Mouse (Mus musculus): ENCODE measurements at regions not wholly inside any gene's neighbourhood (a gene's known extent, or its start where the extent isn't known, plus 50 kb on each side); places are given as distances from the start of the nearest gene placed in this dataset.
"Not testable (repeated sequence)": the region's sequence is repeated elsewhere in the genome, so short reads cannot be mapped to it uniquely, and the experiment has no call there.

DNA sequence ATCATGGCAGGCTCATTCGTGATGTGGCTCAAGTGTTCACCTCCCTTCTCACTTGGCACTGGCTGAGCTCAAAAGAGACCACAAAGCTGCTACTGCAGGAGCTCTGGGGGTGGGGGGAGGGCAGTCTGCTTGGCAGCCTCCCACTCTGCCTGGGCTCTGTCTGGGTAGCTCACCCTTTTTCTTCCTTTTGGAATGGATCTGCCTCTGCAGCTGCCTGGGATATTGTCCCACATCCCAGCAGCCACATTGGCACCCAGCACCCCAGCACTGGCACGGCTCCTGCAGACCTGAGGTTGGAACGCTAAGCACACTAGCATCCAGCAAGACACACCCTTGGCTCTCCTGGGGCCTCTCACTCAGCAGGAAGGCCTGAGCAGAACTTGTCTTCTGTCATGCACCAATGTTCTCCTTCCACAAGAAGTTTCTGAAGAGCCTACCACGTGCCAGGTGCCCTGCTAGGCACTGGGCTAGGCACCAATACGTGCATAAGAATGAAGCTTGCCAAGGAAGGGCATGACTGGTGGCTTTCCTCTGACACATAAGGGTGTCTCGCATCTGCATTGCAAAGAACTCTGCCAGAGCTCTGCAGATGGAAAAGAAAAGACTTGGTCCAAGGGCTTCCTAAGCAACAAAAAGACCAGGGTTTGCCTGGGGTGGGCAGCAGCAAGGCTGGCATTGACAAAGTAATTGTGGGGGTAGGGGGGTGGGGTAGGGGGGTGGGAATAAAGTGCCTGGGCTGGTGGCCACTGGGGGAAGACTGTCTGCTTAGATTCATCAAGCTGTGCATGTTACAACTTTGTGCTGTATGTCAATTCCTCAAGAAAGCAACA lies 112.1 kb upstream of the Sipa1l1 start:
- not testable (repeated sequence) for H3K27ac ChIP-seq; H3K36me3 ChIP-seq (replicated peaks); H3K27me3 ChIP-seq (ENCODE audit: poor library complexity, severe bottlenecking); H3K9me3 ChIP-seq; H3K4me3 ChIP-seq; H3K4me1 ChIP-seq; DNase-seq (ENCODE audit: extremely low spot score, low spot score)
- no CpG with 5 or more reads among the region's 6 CpGs for WGBS

- Histone ChIP-seq H3K27me3 (ENCODE audit: poor library complexity, severe bottlenecking) (no peaks in the 10 kb centered on the region), H3K4me1 (no peaks in the 10 kb centered on the region), H3K9me3 (no peaks in the 10 kb centered on the region), H3K36me3 (replicated peaks) (no peaks in the 10 kb centered on the region), H3K27ac (no peak overlapping the region), H3K4me3 (no peak overlapping the region)
- no peak for DNase-seq (ENCODE audit: extremely low spot score, low spot score)
- WGBS, result 93% methylated on average over 4 of the region's 4 CpGs
Observed at GRCm38 (mm10) chr12:82064986-82065385, 104.1 kb upstream of the Sipa1l1 start.

DNA sequence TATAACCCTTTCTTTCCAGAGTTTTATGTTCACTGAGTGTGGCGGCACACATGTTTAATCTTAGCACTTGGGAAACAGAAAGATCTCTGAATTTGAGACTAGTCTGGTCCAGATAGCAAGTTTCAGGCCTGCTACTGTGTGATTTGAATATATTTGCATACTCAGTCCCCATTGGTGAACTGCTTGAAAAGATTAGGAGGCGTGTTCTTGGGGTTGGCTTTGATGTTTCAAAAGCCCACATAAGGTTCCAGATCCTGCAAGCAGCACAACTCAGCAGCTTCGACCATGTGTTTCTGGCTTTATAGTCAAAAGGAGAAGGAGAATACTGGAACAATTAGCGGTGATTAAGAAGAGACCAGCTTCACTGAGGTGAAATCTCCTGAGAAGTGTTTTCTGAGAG lies 102.3 kb upstream of the Sipa1l1 start:
- no peaks in the 10 kb centered on the region for H3K36me3 ChIP-seq (replicated peaks)
- no peaks in the 10 kb centered on the region for H3K9me3 ChIP-seq
- H3K27me3 ChIP-seq (ENCODE audit: poor library complexity, severe bottlenecking), result no peaks in the 10 kb centered on the region
- H3K4me3 ChIP-seq, result no peak overlapping the region
- no peak for DNase-seq (ENCODE audit: extremely low spot score, low spot score)
- no peak overlapping the region for H3K27ac ChIP-seq
- WGBS, result 53% methylated on average over 4 of the region's 4 CpGs
- H3K4me1 ChIP-seq, result no peaks in the 10 kb centered on the region

DNA sequence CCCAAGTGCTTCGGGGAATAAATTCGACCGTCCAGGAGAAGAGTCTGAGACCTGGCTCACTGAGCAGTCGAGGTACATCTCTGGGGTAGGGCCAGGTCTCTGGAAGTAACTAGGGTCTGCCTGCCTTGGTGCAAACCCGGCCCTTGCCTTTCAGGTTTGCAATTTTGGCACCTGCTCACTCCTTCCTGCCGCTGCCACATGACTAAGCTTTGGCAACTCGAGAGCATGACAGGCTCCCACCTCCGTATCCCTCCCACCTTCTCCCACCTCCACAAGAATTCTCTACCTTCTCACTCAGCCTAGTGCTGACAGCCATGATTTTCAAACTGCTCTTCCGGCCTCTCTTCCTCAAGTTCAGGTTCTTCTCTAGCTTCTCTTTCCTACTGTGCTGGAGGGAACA lies 99.5 kb upstream of the Sipa1l1 start:
- H3K27me3 ChIP-seq (ENCODE audit: poor library complexity, severe bottlenecking), result no peaks in the 10 kb centered on the region
- no peaks in the 10 kb centered on the region for H3K9me3 ChIP-seq
- H3K36me3 ChIP-seq (replicated peaks), result no peaks in the 10 kb centered on the region
- no peak overlapping the region for H3K27ac ChIP-seq
- WGBS, result 92% methylated on average over 9 of the region's 9 CpGs
- H3K4me1 ChIP-seq, result peaks cover 5% of the 10 kb centered on the region
- H3K4me3 ChIP-seq, result no peak overlapping the region
- no peak for DNase-seq (ENCODE audit: extremely low spot score, low spot score)

GRCm38 (mm10) chr12:82072810-82073465 lies 96.2 kb upstream of the Sipa1l1 start:
- Histone ChIP-seq H3K27me3 (ENCODE audit: poor library complexity, severe bottlenecking) (no peaks in the 10 kb centered on the region), H3K9me3 (no peaks in the 10 kb centered on the region), H3K4me1 (peaks cover 15% of the 10 kb centered on the region), H3K4me3 (no peak overlapping the region), H3K36me3 (replicated peaks) (no peaks in the 10 kb centered on the region), H3K27ac (0 out of 2 replicates have a peak overlapping the region, but pooled peaks have one; percentile 21)
- 82% methylated on average over 13 of the region's 13 CpGs for WGBS
- no peak for DNase-seq (ENCODE audit: extremely low spot score, low spot score)

GRCm38 (mm10) chr12:82075479-82076221 lies 93.5 kb upstream of the Sipa1l1 start:
- Histone ChIP-seq H3K36me3 (replicated peaks) (no peaks in the 10 kb centered on the region), H3K9me3 (no peaks in the 10 kb centered on the region), H3K4me3 (no peak overlapping the region), H3K4me1 (peaks cover 15% of the 10 kb centered on the region), H3K27me3 (ENCODE audit: poor library complexity, severe bottlenecking) (no peaks in the 10 kb centered on the region), H3K27ac (peak overlapping the region; percentile 74)
- WGBS, result 59% methylated on average over 13 of the region's 13 CpGs
- no peak for DNase-seq (ENCODE audit: extremely low spot score, low spot score)

GRCm38 (mm10) chr12:82076766-82077165 lies 92.4 kb upstream of the Sipa1l1 start:
- Histone ChIP-seq H3K27me3 (ENCODE audit: poor library complexity, severe bottlenecking) (no peaks in the 10 kb centered on the region), H3K9me3 (no peaks in the 10 kb centered on the region; the same call in 1 of the 2 replicates), H3K36me3 (replicated peaks) (no peaks in the 10 kb centered on the region), H3K4me1 (peaks cover 15% of the 10 kb centered on the region), H3K4me3 (no peak overlapping the region), H3K27ac (no peak overlapping the region)
- DNase-seq (ENCODE audit: extremely low spot score, low spot score), result no peak
- 83% methylated on average over 8 of the region's 8 CpGs for WGBS

DNA sequence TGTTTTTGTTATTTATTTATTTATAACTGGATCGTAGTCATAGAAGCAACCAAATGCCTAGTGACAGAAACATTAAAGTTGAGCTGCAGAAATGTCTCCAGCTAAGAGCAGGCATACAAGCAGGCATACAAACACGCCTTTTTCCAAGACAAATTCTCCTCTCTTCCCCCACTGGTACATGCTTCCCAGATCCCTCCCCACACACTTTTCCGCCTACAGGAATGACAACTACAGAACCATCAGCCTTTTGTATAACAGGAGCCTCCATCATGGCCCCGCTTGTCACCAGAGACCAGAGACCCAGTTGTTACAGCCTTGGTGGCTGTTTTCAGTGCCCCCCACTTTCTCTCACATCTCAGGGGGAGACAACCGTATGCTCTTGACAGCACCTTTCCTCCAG lies 91.2 kb upstream of the Sipa1l1 start:
- DNase-seq (ENCODE audit: extremely low spot score, low spot score), result no peak
- Histone ChIP-seq H3K4me1 (peaks cover 11% of the 10 kb centered on the region), H3K4me3 (no peak overlapping the region), H3K36me3 (replicated peaks) (no peaks in the 10 kb centered on the region), H3K27ac (no peak overlapping the region), H3K9me3 (no peaks in the 10 kb centered on the region; the same call in 1 of the 2 replicates), H3K27me3 (ENCODE audit: poor library complexity, severe bottlenecking) (no peaks in the 10 kb centered on the region)
- 92% methylated on average over 5 of the region's 5 CpGs for WGBS

- no peak for DNase-seq (ENCODE audit: extremely low spot score, low spot score)
- no peak overlapping the region for H3K27ac ChIP-seq
- H3K36me3 ChIP-seq (replicated peaks), result no peaks in the 10 kb centered on the region
- peaks cover 10% of the 10 kb centered on the region for H3K4me1 ChIP-seq
- H3K4me3 ChIP-seq, result no peak overlapping the region
- H3K9me3 ChIP-seq, result no peaks in the 10 kb centered on the region; the same call in 1 of the 2 replicates
- H3K27me3 ChIP-seq (ENCODE audit: poor library complexity, severe bottlenecking), result no peaks in the 10 kb centered on the region
Observed at GRCm38 (mm10) chr12:82078740-82079139, 90.4 kb upstream of the Sipa1l1 start.

GRCm38 (mm10) chr12:82080196-82080880 lies 88.8 kb upstream of the Sipa1l1 start:
- H3K9me3 ChIP-seq, result no peaks in the 10 kb centered on the region; the same call in 1 of the 2 replicates
- H3K4me3 ChIP-seq, result no peak overlapping the region
- DNase-seq (ENCODE audit: extremely low spot score, low spot score), result no peak
- WGBS, result 80% methylated on average over 6 of the region's 6 CpGs
- H3K36me3 ChIP-seq (replicated peaks), result no peaks in the 10 kb centered on the region
- no peak overlapping the region for H3K27ac ChIP-seq
- peaks cover 10% of the 10 kb centered on the region for H3K4me1 ChIP-seq
- H3K27me3 ChIP-seq (ENCODE audit: poor library complexity, severe bottlenecking), result no peaks in the 10 kb centered on the region

DNA sequence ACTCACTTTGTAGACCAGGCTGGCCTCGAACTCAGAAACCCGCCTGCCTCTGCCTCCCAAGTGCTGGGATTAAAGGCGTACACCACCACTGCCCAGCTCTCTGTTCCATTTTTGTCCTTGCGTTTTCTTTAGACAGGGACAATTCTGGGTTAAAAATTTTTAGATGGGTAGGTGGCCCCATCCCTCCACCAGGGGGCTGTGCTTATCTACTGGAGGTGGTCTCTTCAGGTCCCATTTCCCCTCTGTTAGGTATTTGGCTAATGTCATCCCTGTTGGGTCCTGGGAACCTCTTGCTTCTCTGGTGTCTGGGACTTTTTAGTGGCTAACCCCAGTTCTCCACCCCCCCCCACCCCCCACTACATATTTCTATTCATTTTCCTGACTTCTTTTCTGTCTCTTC lies 86.5 kb upstream of the Sipa1l1 start:
- not testable (repeated sequence) for H3K27ac ChIP-seq; H3K9me3 ChIP-seq; H3K36me3 ChIP-seq (replicated peaks); H3K4me1 ChIP-seq; H3K4me3 ChIP-seq; DNase-seq (ENCODE audit: extremely low spot score, low spot score); H3K27me3 ChIP-seq (ENCODE audit: poor library complexity, severe bottlenecking)
- WGBS, result over 99% methylated on average over 4 of the region's 4 CpGs

DNA sequence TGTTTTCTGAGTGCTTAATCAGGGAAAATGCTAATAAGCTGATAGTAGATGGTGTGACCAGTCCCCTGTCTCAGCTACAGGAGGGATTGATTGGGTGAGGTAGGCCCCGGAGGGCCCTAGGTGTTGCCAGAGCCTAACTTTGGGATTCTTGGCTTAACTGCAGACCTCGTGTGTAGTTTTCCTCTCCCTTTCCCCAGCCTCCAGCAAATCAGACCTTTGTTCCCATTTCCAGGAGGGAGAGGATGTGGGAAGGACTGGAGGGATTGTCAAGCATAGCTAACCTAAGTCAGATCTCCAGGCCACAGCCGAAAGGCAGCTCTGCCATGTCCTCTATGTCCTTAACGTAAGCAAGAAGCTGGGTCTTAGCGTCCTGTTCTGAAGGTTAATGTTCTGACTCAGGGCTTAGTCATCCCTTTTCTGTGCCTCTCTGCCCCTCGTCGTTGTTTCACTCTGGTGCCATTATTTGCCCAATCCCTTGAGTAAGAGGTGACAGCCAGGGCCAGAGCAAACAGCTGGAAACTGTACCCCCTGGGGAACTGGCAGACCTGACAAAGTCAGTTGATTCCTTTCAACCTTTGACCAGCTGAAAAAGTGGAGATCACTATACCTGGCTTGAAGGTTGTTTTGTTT lies 83.2 kb upstream of the Sipa1l1 start:
- H3K9me3 ChIP-seq, result no peaks in the 10 kb centered on the region; the same call in 1 of the 2 replicates
- WGBS, result 51% methylated on average over 7 of the region's 7 CpGs
- DNase-seq (ENCODE audit: extremely low spot score, low spot score), result no peak
- no peak overlapping the region for H3K4me3 ChIP-seq
- no peak overlapping the region for H3K27ac ChIP-seq
- H3K4me1 ChIP-seq, result no peaks in the 10 kb centered on the region
- H3K36me3 ChIP-seq (replicated peaks), result no peaks in the 10 kb centered on the region
- H3K27me3 ChIP-seq (ENCODE audit: poor library complexity, severe bottlenecking), result no peaks in the 10 kb centered on the region
